Mouse (Mus musculus) cerebellum, postnatal 4 days (tissue): Measurements from ENCODE around the gene Llgl2.
A peak's percentile ranks its signal among the peaks of the same experiment; 100 is the strongest.

Source experiments
- DNase-seq, 2 experiments: peaks; one replicate each; pipeline ENCODE4 v3.0.0; 2022; ENCODE audit warnings: low spot score in 2 of 2, mixed read lengths in 1 of 2

Llgl2 gene

DNA sequence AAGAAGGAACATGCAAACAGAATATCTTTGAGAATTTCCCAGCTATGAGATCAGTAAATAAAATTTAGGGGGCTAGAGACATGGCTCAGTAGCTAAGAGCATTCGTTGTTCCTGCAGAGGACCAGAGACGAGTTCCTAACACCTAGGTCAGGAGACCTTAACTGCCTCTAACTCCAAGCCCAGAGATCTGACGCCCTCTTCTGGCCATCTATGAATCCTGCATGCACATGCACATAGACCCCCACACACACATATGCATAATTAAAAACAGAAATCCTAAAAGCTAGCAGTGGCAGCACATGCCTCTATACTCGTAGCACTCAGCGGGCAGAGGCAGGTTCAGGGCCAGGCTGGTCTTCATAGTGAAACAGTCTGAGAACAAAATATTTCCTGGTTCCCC, 52.6 kb downstream of the Llgl2 start:
- no peak for DNase-seq

DNA sequence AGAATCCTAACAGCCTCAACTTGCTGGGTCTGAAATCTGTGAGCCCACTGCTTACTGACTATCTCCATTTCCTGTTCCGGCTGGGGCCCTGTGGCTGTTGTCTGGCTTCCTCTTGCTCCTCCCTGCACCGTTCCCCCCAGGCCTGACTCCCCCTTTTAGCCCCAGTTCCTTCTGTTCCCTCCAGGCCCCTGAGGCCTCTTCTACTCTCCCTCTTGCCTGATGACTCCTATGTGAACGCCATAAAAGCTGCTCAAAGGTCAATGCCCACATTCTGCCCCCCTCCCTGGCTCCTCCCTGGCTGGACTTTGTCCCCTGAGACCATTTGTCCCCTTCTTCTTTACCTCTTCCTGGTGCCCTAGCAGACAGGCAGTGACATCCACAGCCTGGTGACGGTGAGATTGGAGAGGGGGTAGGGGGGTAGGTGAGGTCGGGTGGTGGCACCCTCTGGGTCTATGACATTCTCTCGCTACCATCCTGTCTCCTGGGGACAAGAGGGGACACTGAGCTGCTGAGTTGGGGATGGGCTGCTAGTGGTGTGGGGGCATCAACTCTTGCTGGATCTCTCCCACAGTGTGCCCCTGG, 53.4 kb downstream of the Llgl2 start:
- DNase-seq: no peak

DNA sequence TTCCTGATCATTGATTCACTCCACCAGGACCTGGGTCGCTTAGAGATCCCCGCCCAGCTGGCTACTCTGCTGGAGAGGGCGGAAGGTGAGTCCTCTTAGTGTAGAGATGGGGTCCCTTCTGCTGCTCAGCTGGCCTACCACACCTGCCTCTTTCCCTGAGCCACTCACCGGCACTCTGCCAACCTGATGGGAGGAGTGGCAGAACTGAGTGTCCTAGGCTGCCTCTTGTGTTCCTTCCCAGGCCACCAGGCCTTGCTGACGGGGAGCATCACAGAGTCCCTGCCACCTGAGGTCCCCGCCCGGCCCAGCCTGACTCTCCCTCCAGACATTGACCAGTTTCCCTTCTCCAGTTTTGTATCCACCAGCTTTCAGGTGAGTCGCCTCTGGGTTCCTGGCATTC, 54.2 kb downstream of the Llgl2 start:
- no peak for DNase-seq

DNA sequence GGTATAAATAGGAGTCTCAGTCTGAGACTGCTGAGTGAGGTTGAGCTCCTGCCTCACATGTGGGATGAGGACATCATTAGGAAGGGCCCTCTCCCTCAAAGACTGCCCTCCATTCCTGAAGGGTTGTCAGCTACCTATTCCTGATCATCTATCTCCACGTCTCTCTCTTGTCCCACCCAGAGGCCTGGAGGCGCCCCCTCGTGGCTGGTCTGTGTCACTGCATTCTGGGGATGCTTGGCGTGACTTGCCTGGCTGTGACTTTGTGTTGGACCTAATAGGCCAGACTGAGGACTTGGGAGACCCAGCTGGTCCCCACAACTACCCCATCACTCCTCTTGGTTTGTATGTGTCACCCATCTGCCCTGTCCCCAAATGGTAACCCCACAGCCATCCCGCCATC, 57.2 kb downstream of the Llgl2 start:
- DNase-seq: no peak

DNA sequence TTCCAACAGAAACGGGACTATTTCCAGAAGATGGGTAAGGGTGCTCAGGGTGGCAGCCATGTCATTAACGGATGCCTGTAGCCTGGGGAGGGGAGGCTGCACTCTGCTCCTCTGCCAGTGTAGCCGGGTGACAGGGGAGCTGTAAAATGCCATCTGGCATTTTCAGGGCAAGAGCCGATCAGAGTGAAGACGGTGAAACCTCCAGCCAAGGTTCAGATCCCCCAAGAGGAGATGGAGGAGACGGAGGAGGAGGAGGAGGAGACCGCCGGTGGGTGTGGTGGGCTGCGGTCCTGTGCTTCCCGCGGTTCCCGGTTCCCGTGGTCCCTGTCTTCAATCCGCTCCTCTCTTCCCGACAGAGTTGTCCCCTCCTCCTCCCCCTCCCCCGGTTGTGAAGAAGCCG, 59.4 kb downstream of the Llgl2 start:
- no peak for DNase-seq

DNA sequence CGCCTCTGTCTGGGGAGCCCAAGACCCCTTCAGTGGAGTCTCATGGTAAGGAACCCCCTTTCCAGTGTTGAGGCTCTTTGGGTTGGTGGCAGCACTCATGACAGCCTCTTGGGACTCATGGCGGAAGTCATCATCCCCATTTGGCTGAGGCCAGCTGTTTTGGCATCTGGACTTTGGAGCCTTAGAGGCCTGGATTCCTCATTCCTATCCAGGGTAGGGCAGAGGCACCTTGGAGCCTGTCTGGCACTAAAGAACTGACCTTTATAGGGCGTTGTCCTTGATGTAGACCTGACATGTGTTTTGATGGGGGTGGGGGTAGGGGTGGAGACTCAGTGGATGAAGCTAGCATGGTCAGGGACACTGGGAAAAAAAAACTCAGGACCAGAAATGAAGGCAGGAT, 60.5 kb downstream of the Llgl2 start:
- DNase-seq: no peak

DNA sequence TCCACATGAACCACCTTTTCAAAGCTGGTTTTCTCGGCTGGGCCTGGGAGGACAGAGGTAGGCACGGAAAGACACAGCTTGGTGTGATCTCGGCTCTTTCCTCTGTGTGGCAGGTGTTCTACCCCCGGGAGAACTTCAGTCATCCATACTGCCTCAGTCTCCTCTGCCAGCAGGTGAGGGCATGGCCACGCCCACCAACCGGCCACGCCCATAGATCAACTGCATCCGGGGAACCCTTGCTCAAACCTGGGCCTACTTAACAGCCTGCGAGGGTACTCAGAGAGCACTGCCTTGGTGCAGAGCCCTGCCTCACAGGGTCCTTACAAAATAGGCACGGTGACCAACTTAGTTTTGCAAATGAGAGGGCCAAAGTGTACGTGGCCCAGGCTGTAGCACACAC, 61.4 kb downstream of the Llgl2 start:
- DNase-seq: no peak

DNA sequence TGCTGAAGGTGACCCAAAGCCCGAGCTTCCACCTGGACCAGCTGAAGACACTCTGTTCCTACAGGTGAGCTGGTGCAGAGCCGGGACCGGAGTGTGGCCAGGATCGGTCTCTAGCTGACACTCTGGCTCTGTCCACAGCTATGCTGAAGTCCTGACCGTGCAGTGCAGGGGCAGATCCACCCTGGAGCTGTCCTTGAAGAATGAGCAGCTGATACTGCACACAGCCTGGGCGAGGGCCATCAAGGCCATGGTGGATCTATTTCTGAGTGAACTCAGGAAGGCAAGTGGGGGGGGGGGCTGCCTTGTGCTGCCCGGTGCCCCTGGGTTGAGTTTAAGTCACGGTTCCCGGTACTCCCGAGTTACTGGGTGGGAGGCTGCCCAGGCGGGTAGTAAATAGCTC, 62.6 kb downstream of the Llgl2 start:
- DNase-seq: no peak

DNA sequence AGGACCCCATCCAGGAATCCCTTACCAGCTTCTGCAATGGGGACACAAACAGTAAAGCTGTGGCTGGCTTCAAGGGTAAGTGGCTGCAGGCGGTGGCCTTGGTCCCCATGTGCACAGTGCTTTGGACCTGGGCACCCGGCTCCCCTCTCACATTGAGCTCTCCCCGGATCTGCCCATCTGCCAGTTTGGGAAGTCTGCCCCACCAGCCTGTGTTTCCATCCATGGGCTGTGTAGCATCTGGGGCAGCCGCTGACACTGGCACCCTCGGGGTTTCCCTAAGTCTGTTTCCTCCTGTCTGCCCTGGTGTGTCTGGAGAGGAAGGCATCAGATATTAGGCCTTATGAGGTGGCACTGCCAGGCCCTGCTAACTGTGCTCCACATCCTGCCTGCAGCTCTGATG, 64.2 kb downstream of the Llgl2 start:
- DNase-seq: peak in 1 of 2 experiments; percentile 24

DNA sequence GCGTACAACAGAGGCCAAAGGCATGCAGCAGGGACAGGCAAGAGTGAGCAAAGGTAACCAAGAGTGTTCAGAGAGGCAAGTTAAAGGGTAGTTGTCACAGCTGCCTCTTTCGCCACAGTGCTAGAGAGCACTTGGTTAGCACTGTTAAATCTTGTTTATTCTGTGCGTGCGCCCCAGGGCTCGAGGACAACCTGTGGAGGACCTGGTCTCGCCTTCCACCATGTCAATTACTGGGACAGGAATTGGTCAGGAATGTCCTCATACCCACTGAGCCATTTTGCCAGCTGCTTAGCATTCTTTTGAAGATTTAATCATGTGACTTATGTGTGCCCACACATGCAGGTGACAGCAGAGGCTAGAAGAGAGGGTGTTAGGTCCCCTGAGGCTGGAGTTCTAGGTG, 65.3 kb downstream of the Llgl2 start:
- no peak for DNase-seq

DNA sequence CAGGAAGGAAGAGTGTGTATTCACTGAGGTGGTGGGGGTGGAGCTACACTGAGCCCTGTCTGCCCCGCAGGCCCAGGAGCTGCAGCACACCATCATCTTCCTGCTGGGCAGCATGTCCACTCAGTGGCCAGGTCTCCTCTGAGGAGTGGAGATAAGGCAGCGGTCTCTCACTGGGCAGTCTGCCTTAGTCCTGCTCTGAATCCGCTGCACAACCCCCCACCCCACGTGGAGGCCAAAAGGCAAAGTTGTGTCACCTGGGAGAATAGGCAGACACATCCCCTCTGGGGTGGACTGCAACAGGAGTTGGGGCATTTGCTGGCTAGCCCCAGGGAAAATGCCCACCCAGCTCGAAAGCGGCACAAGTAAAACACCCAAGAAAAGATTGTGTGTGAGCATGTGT, 68.4 kb downstream of the Llgl2 start:
- no peak for DNase-seq

DNA sequence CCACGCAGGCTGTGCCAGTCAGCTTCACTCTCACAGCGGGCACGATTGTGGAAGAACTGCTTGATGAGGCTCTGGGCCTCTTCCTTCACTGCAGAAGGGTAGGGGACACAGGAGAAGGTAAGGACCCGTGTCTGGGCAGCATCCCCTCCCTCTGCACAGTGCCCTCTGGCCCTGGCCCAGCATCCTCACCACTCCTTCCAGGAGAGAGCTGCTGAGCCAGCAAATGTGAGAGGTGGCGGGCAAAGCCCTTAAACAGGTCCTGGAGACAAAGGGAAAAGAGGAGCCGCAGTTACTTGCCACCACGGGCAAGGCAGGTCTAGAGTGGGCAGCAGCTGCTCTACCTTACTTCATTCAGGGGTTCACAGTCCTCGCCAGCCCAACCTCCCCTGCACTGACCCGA, 69.2 kb downstream of the Llgl2 start:
- DNase-seq: no peak

DNA sequence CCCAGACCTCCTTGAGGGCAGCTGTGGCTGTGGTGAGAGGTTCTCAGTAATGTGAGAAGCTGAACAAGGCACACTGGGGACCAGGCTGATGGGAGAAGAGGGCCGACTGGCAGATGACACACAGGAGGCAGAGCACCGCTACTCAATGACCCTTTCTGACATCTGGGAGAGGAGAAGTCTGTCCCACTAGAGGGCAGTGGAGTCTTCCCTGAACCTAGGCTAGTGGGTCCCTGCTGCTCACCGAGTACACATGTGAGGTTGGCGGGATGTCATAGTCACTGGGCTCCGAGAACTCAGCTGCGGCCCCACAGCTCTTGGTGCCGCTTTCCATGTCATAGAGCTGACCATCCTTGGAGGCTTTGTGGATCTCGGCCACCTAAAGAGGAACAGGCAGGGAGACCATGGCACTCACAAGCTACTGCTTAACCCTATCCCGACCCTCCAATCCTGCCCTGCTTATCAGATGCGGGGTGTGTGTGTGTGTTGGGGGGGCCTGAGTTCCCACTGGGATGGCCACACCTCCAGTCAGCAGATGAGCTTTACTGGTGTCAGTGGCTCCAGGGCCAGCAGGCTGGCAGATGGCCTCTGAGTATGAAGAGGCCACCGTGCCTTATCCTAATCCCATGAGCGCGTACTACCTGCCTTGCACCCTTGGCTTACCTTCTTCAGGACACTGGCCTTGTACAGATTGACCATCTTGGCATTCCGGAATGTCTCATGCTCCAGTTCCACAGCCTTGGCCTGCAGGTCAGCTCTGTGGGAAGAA, 71.1 kb downstream of the Llgl2 start:
- no peak for DNase-seq

DNA sequence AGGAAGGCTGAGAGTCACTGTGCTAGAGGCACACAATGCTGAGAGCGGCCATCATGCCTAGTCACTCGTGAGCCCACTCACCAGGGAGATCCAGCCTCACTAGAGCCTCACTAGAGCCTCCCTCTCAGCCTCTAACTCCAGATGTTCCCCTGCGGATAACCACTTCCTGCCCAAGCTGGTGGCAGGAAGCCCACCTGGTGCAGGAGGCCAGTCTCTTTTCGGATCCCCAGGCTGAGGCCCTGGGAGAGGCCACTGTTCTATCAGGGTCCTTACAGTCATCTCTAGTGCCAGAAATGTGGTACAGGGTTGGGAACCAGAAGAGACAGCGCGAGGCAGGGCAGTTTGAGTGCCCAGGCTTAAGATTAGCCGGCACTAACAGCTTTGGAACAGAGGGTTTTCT, 74.6 kb downstream of the Llgl2 start:
- no peak for DNase-seq

DNA sequence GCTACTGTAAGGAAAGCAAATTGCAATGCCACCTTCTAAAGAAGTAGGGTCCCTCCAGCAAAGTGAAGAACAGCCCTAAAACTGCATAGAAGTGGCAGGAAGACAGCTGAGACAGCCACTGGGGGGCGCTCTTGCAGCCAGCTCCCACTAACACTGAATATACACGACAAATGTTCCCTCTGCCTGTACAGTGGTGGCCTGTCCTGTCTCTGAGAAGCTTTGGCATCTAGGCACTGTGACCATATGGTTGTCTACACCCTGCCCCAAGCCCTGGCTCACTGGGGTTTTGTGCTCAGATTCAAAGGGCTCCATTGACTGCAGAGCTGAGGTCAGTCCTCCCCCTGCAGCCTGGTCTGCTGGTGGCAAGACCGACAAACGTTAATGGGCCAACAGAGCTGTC, 75.0 kb downstream of the Llgl2 start:
- DNase-seq: peak in 1 of 2 experiments; percentile 61

DNA sequence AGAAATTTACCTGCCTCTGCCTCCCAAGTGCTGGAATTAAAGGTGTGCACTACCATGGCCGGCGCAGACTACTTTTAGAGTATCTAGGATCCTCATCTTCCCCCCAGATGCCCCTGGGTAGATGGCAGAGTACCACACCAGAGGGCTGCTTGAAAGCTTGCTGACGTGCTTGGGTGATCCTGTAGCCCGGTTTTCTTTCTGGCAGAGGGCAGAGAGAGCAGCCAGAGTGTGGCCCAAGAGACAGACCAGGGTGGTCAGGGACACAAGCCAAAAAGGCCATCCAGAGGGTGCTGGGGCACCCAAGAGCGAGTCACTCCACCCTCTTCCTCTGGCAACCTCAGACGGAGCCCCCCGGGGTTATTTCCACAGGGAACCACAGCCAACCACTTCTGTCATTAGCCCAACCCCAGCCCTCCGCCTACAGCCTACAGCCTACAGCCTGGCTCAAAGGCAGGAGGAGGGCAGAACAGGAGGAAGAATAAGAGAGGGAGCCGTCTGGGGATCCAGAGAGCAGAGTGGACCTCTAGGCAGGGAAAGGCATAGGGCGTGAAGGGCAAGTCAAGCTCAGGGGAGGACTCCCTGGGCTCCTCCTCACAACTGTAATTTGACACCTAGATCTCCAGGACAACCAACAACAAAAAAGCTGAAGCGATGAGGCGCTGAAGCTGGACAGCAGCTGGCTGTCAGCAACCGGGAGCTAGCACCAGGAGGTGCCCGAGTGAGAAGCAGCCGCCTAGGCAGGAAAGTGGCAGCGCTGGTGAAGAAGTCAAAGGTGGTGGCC, 75.8 kb downstream of the Llgl2 start, which contains the start of gene Smim5:
Smim5 (plus strand) TSS at position 481 of the 781 bp plus-strand sequence.
- DNase-seq: no peak

DNA sequence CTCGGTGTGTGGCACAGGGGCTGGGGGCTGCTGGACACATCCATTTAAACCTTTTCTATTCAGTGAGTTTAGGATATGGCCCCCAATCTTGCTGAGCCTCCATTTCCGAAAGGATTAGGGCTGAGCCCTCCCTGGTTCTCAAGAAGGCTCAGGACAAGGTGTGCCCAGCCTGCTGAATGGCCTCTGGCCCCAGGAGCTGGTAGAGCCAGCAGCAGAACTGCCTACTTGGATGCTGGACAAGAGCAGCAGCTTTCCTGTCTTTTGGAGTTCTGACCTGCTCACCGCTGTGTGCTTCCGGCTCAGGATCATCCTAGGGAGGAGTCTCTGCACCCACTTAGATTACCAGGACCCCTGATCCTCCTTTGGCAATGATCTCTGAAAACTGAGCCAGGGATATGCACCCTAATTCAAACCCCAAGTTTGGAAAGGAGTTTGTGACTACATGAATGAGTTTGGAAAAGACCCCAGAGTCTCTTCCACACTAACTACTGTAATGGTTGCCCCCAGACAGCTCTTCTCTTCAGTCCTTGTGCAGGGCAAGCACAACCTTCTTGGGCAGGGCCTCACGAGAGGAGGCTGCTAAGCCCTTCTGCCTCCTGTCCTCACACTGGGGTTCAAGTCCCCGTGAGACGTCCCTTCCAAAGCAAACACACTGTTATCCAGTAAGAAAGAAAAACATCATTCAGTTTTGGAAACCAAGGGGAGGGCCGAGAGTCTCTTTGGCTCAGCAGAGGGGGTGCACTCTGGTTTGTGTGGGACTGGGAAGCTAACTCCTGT, 76.9 kb downstream of the Llgl2 start:
- no peak for DNase-seq

DNA sequence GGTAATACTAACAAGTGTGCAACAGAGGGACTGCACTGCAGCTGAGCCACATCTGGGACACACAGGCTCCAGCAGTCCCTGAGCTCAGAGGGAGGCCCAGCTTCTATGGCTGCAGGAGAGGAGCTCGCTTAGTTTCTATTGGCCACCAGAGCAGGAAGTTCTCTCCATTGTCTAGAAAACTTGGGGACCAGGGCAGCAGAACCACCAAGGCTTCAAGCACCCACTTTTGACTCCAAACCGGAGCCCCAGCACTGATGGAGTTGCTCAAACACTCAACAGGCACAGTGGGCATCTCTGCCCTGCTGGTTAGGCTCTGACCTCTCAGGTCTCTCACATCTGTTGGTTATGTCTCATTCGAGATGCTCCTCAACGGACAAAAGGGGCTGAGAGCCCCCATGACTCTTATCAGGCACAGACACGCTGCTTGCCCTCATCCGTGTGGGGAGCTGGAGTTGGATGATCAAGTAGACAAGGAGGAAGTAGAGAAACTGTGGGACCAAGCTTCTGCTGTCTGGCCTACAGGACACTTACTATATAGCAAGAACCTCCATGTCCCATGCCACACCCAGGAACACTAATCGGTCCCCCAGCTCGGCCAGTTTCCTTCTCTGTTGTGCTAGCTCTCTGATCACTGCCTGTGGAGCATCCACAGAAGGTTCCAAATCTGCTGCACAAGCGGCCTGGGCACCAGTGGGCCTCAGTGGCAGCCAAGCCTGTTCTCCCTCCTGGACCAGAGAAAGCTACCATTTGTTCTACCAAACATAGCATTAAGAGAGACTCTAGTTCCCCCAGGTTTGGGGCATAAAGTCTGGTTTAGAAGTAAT, 77.7 kb downstream of the Llgl2 start:
- no peak for DNase-seq

DNA sequence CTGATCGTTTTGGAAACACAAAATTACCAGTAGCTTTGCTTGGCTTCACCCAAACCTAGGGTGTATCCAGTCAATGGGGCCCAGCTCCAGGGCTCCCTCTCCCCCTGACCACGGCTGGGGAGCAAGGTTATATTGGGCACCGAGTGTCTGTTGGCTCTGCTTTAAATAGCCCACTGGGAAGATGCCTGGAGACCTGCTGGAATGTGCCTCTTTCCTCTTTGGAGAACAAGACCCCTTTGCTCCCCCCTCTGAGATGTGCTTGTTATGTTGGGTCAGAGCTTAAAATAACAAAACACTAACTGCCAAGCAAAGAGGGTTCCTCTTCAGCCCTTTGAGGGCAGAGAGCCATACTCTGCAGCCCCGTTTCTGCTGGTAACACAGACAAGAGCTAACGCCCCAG, 78.3 kb downstream of the Llgl2 start:
- DNase-seq: no peak

DNA sequence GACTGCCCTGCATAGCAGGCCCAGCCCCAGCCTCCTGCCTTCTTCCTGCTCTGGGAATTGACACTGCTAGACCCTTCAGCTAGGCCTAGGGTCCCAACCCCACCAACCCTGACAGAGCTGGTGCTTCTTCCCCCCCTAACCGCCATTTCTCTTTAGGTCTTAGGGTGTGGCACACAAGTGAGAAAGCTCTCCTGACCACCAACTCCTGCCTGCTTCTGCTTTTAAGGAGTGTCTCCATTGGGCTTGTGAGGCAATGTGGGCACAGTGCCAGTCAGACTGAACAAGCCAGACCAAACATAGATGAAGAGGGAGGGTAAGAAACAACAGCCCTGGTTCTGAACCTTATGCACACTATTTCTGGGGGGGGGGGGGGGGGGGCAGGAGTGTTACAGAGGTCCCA, 79.0 kb downstream of the Llgl2 start:
- DNase-seq: no peak
